Mouse (Mus musculus) CH12F3 (cell line): ENCODE results near the gene Atp2b1.

Experiments used
- in situ Hi-C: fragments of 300-500 bp; cut with MboI; formaldehyde crosslinking; loops from 2 replicates; pipeline ENCODE4 v1.14.3; 2020; ENCODE audit warnings: low sequenced_read_pairs

Gene Atp2b1

DNA sequence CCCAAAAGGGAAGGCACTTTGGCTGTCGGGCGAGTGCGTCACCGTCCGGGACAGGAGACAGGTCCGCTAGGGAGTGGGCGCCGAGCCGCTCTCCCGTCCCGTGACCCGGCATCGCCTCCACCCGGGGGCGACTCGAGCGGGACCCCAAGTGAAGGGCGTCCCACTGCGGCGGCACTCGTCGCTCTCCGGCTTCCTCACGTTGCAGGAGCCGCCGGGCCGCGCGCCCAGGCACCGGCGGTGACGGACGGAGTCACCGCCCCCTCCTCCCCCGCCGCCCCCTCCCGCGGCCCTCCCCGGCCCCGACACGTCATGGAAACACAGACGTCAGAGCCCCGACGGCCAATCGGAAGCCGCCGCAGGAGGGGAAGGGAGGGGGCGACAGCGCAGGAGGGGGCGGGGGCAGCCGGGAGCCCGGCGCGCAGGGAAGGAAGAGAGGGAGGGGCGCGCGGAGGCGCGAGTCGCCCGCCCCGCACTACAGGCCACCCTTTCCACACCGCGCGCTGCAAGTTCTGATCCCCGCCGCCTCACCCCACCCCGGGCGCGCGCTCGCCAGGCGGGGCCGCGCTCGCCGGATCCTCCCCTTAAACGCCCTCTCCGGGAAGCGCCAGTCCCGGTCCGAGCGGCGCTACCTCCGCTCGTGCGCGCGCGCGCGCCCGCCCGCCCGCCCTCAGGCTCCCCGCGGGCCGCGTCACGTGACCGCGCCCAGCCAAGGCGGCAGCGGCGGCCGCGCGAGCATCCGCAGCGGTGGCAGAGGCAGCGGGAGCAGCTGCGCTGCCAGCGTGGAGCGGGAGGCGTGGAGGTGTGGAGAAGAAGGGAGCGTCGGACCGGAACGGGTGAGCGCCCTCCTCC, at the start of gene Atp2b1:
Gene Atp2b1, plus strand, starts transcription at position 446 of the 849 bp plus-strand sequence.
- in situ Hi-C loops = no loop called here

GRCm38 (mm10) chr10:98864851-98865250, 49.4 kb upstream of the Atp2b1 start:
- in situ Hi-C loops = no loop called here

DNA sequence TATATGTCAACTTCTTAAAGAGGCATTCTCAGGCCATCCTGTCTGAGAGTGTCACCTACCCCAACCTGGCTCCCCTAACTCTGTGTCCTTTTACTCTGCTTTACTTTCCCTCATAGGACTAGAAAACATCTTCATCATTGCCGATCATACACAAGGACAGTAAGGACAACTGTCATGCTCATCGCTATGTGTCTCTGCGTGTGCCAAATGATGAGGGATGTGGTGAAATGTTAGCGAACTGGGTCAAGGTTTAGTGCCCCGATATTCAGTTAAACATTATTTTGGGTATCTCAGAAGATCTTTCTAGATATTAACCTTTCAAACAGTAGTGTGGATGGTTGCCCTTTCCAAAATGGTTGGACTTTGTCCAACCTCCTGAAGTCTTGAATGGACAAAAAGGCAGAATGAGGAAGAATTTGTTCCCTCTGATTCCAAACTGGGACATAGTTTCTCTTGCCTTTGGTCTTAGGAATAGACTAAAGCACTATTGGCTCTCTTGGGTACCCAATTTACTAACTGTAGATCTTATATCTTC, 47.3 kb upstream of the Atp2b1 start:
- in situ Hi-C loops = no loop called here

GRCm38 (mm10) chr10:98868351-98868908, 45.8 kb upstream of the Atp2b1 start:
- in situ Hi-C loops = no loop called here

DNA sequence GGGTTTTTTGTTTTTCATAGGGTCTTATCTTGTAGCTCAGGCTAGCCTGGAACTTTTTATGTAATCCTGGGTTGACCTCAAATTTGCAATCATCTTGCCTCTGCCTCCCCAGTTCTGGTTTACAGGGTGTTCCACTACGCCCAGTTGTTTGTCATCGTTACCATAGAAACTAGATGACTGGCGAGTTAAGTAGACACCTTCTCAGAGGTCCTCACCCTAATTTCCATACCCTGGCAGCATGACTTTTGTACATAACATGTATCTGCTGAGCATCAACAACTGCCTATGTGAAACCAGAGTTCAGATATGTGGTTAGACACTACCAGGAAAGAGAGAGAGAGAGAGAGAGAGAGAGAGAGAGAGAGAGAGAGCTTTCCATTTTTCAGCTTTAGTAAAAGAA, 36.4 kb upstream of the Atp2b1 start:
- in situ Hi-C loops = no loop called here

DNA sequence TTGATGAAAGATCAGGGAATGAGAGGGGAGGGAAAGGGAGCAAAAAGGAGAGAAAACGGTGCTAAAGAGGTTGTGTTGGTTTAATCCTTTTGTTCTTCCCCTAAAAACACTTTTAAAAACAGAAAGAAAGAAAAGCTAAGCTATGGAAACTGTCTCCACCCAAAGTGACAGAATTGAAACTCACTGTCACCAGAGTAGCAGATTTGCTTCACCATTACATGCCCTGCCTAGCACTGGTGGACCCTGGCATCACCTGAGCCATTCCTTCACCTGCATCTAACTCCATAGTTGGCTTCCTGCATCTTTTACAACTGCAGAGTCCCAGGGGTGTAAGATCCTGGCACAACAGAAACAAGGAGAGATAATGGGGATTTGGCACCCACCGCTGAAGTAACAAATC, 35.6 kb upstream of the Atp2b1 start:
- in situ Hi-C loops = no loop called here

GRCm38 (mm10) chr10:98880057-98880456, 34.1 kb upstream of the Atp2b1 start:
- in situ Hi-C loops = no loop called here

GRCm38 (mm10) chr10:98880711-98881110, 33.5 kb upstream of the Atp2b1 start:
- in situ Hi-C loops = no loop called here

GRCm38 (mm10) chr10:98881492-98881891, 32.7 kb upstream of the Atp2b1 start:
- in situ Hi-C loops = no loop called here

GRCm38 (mm10) chr10:98882587-98882986, 31.6 kb upstream of the Atp2b1 start:
- in situ Hi-C loops = no loop called here

DNA sequence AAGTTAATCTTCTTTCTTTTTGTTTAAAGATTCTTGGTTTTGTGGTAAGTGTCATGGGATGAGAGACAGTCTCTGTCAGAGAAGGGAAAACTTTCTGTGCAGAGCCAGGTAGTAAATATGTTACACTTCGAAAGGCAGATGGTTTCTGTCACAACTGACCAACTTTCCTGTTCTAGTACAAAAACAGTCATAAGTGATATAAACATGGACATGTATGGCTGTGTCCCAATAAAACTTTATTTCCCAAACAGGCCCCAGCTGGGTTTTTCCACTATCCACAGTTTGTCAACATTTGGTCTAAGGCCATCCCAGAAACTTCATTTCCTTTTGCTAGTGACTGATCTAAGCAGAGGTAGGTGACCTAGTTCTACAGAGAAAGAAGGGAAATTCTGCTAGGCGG, 29.8 kb upstream of the Atp2b1 start:
- in situ Hi-C loops = no loop called here

DNA sequence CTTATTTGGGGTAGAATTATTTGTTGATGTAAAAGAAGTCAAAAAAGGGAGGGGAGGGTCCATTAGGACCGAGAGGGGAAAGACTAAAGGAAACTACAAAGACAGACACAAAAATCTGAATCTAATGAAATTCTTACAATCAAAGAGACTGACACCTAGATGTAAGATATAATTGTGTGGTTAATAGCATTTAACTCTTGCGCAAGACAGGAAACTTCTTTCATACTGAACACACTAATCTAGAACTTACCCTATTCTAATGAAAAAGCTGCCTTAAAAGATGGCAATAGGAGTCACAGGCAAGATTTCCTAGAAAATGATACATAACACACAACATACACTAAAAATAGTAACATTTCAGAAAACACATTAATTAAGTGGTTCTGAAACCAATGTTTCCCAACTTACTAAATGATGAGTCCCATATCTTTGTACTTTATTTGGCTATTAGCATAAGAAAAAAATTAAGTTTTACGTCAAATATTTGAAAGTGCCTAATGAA, 27.4 kb upstream of the Atp2b1 start:
- in situ Hi-C loops = no loop called here

DNA sequence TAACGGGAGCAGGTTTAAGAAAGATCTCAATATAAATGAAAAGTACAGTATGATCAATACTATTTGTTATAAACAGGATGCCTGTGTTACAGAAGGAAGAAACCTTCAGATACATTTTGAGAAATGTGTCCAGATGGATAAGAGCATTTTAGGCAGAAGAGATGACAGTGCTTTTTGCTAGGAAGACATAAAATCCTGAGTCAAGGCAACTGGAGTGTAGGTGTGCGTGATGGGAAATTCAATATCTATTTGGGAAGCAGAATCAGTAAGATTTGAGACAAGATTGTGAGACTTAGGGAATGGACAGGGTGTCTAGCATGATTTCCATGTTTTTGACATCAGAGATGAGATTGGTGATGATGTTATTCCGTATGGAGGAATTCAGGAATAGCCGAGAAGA, 22.8 kb upstream of the Atp2b1 start:
- in situ Hi-C loops = no loop called here

DNA sequence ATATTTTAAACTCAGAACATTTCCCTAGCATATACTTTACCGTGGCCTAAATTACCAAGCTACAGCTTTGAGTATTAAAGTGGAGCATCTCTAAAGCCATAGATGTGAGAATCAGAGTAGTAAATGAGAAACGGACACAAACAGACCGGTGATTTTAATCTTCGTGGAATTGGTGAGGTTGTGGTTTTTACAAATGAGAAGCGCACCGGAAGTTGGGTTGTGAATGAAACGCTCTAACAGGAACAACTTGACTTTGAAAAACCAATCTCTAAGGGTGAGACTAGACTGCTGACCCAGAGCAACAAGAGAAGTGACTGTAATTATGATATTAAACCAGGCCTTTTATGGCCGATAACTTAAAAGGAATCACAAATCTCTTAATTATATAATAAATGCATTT, 16.7 kb upstream of the Atp2b1 start:
- in situ Hi-C loops = no loop called here

DNA sequence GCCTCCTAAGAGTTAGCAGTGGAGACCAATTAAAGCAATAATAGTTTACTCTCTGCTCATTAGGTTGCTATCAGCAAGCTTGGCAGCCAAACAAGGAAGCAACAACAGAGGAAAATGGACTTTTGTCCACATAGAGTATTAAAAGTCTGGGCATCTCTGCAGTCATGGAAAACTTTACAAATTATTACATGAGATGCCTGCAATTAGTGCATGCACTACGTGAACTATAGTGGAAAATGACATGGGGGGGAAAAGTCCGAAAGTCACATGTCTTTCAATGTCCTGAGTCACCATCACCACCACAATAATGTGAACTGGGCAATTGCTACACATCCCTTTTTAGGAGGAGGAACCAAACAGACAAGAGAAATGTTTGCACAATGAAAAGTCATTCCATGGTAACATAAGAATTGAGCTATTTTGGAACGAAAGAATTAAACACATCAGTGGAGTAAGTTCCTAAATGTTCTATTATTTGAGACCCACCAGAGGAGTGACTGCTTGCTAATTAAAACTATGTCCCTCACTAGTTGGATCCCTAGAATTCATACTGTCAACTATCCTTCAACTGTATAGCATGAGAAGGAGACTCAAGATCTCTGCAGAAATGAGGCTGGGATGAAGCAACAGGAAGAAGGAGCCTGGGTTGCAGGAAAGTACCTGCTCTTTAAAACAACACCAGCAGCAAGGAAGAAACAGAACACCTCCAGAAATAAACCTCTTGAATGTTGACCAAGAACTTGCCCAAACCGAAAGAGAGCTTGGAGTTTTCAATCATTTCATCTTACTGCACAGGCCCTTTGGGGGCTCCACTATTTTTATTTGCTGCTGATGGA, 16.1 kb upstream of the Atp2b1 start:
- in situ Hi-C loops = no loop called here

GRCm38 (mm10) chr10:98901533-98901932, 12.7 kb upstream of the Atp2b1 start:
- in situ Hi-C loops = no loop called here

GRCm38 (mm10) chr10:98905987-98906386, 8.2 kb upstream of the Atp2b1 start:
- in situ Hi-C loops = no loop called here

GRCm38 (mm10) chr10:98906941-98907549, 7.2 kb upstream of the Atp2b1 start:
- in situ Hi-C loops = no loop called here

DNA sequence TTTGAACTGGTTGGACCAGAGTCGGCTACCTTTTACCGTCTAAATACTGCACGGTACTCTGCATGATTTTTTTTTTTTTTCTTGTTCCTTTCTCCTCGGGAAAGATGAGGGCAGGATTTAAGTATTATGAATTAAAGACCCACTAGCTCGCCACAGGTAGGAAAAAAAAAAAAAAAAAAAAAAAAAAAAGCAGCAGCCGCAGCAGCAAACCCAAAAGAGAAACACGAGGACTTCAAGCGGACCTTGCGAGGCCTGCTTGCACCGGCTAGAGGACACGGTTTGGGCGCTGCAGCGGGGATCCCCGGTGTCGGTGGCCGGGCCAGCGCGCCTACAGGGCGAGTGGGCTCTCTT, 621 bp upstream of the Atp2b1 start:
- in situ Hi-C loops = no loop called here

GRCm38 (mm10) chr10:98914810-98915241, 620 bp downstream of the Atp2b1 start:
- in situ Hi-C loops = no loop called here

GRCm38 (mm10) chr10:98915398-98915931, 1.3 kb downstream of the Atp2b1 start:
- in situ Hi-C loops = no loop called here
